Mouse (Mus musculus): ENCODE measurements around the gene Tmem130. TPM values are rescaled to one million over a fixed set of nuclear protein-coding genes. Genes with fewer than 3 reads are reported as not detected.

Tmem130 gene
- polyA plus RNA-seq, 1 experiment from 2014 or later, result 0.97 TPM

DNA sequence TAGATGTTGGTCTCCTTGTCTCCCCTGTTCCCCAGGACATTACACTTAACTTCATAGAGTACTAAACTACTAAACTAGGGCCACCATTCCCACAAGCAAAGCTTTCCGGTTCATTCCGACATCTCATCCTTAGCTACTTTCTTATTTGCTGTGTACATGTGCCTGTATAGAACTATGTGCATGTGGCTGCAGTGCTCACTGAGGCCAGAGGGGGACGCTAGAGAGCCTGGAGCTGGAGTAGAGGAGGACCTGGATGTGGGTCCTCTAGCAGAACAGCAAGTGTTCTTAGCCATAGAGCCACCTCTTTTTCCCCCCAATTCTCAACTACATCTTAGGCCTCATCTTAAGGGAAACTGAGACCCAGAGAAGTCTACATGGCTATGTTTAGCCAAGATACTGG, 36.1 kb downstream of the Tmem130 start:
- Histone ChIP-seq H3K36me3 (ENCODE audit: control insufficient read depth, insufficient read depth) (no peaks in the 10 kb centered on the region), H3K27ac (ENCODE audit: low read length) (no peak overlapping the region), H3K4me3 (ENCODE audit: low read length) (no peak overlapping the region), H3K9me3 (replicated peaks; ENCODE audit: control insufficient read depth, low read length) (no peaks in the 10 kb centered on the region), H3K4me1 (ENCODE audit: control insufficient read depth, insufficient read depth, low read length) (no peaks in the 10 kb centered on the region), H3K27me3 (ENCODE audit: control insufficient read depth, insufficient read depth, low read length) (0 out of 2 replicates have a peak, but pooled peaks cover 2% of the 10 kb centered on the region), H3K4me2 (ENCODE audit: low read depth, low read length) (no peak overlapping the region), H3K9ac (ENCODE audit: low read length) (no peak overlapping the region)
- 73% methylated on average over 3 of the region's 3 CpGs for WGBS
- ATAC-seq (replicated peaks; ENCODE audit: extremely low read depth, insufficient read depth, low FRiP score), result no peak

DNA sequence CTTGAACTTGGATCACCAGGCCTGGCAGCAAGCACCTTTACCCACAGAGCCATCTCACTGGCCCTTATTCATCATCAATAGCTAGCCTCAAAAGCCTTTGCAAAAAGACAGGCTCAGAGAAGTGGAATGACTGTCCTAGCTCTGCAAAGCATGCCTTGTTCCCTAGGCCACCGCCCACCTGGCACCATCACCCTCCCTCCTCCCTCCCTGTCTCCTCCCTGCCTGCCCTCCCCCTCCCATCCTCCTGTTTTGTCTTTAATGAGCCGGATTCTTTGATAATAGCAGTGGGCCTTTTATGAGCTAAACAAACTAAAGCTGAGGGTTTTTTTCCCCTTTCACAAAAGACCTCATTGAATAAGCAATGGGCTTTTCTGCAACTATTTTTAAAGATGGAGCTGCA, 36.7 kb downstream of the Tmem130 start:
- H3K9me3 ChIP-seq (replicated peaks; ENCODE audit: control insufficient read depth, low read length), result no peaks in the 10 kb centered on the region
- no peak overlapping the region for H3K4me3 ChIP-seq (ENCODE audit: low read length)
- H3K9ac ChIP-seq (ENCODE audit: low read length), result no peak overlapping the region
- no peak for ATAC-seq (replicated peaks; ENCODE audit: extremely low read depth, insufficient read depth, low FRiP score)
- 0 out of 2 replicates have a peak, but pooled peaks cover 2% of the 10 kb centered on the region for H3K27me3 ChIP-seq (ENCODE audit: control insufficient read depth, insufficient read depth, low read length)
- no peak overlapping the region for H3K4me2 ChIP-seq (ENCODE audit: low read depth, low read length)
- H3K36me3 ChIP-seq (ENCODE audit: control insufficient read depth, insufficient read depth), result no peaks in the 10 kb centered on the region
- 34% methylated on average over 2 of the region's 2 CpGs for whole genome bisulfite sequencing
- no peak overlapping the region for H3K27ac ChIP-seq (ENCODE audit: low read length)
- no peaks in the 10 kb centered on the region for H3K4me1 ChIP-seq (ENCODE audit: control insufficient read depth, insufficient read depth, low read length)

DNA sequence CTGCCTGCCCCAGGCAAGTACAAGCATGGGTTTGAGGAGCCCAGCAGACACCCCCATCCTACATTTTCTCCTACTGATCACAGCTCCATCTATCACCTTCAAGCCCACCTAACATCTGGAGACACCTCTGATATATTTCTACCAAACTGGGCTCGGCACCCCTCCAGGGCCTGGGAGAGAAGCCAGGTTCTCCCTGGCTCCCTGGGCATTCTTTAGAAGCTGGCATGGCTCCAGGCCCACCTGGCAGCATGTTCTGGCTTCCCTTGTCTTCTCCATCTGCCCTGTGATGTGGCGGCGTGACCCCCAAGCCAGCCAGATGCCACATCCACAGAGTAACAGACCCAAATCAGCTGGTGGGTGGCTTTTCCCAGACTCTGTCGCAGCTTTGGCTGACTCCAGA, 41.3 kb downstream of the Tmem130 start:
- Histone ChIP-seq H3K36me3 (ENCODE audit: control insufficient read depth, insufficient read depth) (no peaks in the 10 kb centered on the region), H3K4me2 (ENCODE audit: low read depth, low read length) (no peak overlapping the region), H3K27ac (ENCODE audit: low read length) (no peak overlapping the region), H3K27me3 (ENCODE audit: control insufficient read depth, insufficient read depth, low read length) (no peaks in the 10 kb centered on the region), H3K9me3 (replicated peaks; ENCODE audit: control insufficient read depth, low read length) (no peaks in the 10 kb centered on the region), H3K4me1 (ENCODE audit: control insufficient read depth, insufficient read depth, low read length) (no peaks in the 10 kb centered on the region), H3K9ac (ENCODE audit: low read length) (no peak overlapping the region), H3K4me3 (ENCODE audit: low read length) (no peak overlapping the region)
- no peak for ATAC-seq (replicated peaks; ENCODE audit: extremely low read depth, insufficient read depth, low FRiP score)
- WGBS, result 71% methylated on average over 4 of the region's 4 CpGs

DNA sequence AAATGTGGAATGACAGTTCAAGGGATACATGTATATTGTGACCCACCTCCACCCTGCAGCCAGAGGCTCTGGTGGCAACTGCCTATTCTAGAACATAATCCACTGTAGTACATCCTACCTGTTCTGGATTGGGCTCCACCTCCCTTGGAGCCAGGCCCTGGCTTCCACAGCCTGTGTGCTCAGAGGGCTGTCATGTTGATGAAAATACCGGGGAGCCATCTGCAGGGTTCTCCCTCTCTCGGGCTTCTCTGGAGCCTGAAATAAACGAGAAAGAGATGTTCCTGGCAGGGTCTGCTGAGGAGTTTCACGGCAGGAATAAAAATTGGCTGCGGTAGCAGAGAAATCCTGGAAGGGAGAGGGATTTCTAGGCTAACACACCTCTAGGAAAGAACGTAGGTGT, 41.8 kb downstream of the Tmem130 start:
- H3K9ac ChIP-seq (ENCODE audit: low read length), result no peak overlapping the region
- 61% methylated on average over 6 of the region's 6 CpGs for whole genome bisulfite sequencing
- no peak overlapping the region for H3K4me2 ChIP-seq (ENCODE audit: low read depth, low read length)
- H3K27ac ChIP-seq (ENCODE audit: low read length), result no peak overlapping the region
- H3K9me3 ChIP-seq (replicated peaks; ENCODE audit: control insufficient read depth, low read length), result no peaks in the 10 kb centered on the region
- no peaks in the 10 kb centered on the region for H3K4me1 ChIP-seq (ENCODE audit: control insufficient read depth, insufficient read depth, low read length)
- ATAC-seq (replicated peaks; ENCODE audit: extremely low read depth, insufficient read depth, low FRiP score), result no peak
- H3K27me3 ChIP-seq (ENCODE audit: control insufficient read depth, insufficient read depth, low read length), result no peaks in the 10 kb centered on the region
- H3K4me3 ChIP-seq (ENCODE audit: low read length), result no peak overlapping the region
- no peaks in the 10 kb centered on the region for H3K36me3 ChIP-seq (ENCODE audit: control insufficient read depth, insufficient read depth)

DNA sequence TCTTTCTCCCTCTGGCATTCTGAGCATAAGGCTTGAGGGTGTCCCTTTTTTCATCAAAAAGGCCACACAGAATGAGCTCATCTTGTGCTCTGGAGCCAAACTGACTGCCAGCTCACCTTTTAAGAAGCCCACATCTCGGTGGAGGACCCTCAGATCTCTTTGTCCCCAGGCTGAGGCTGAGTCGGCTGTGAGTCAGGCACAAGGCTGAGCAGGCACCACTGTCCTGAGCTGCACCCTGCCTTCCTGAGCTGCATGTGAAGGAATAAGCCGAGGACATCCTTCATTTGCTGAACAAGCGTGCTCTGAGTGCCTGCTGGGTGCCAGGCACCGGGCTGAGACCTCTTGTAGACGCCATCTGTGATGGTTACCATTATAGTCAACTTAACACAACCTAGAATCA, 44.4 kb downstream of the Tmem130 start:
- Histone ChIP-seq H3K4me2 (ENCODE audit: low read depth, low read length) (no peak overlapping the region), H3K4me3 (ENCODE audit: low read length) (no peak overlapping the region), H3K9ac (ENCODE audit: low read length) (no peak overlapping the region), H3K27me3 (ENCODE audit: control insufficient read depth, insufficient read depth, low read length) (no peaks in the 10 kb centered on the region), H3K27ac (ENCODE audit: low read length) (no peak overlapping the region), H3K36me3 (ENCODE audit: control insufficient read depth, insufficient read depth) (no peaks in the 10 kb centered on the region), H3K9me3 (replicated peaks; ENCODE audit: control insufficient read depth, low read length) (no peaks in the 10 kb centered on the region), H3K4me1 (ENCODE audit: control insufficient read depth, insufficient read depth, low read length) (no peaks in the 10 kb centered on the region)
- ATAC-seq (replicated peaks; ENCODE audit: extremely low read depth, insufficient read depth, low FRiP score), result no peak
- WGBS, result 65% methylated on average over 6 of the region's 6 CpGs

DNA sequence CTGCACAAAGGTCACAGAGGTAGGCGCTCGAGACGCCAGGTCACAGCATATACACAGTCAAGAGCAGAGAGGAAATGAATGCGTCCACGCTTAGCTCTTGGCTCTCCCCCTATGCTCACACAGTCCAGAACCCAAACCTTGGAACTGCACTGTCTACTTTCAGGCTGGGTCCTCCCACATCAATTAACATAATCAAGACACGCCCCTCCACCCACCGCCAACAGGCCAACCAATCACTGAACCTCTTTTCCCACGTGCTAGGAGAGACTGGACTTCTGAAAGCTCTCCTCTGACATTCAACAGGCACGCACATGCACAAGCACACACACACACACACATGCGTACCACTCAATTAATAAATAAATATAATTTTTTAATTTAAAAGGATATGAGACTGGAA, 48.2 kb downstream of the Tmem130 start:
- Histone ChIP-seq H3K9ac (ENCODE audit: low read length) (no peak overlapping the region), H3K4me1 (ENCODE audit: control insufficient read depth, insufficient read depth, low read length) (no peaks in the 10 kb centered on the region), H3K36me3 (ENCODE audit: control insufficient read depth, insufficient read depth) (no peaks in the 10 kb centered on the region), H3K27me3 (ENCODE audit: control insufficient read depth, insufficient read depth, low read length) (no peaks in the 10 kb centered on the region), H3K4me2 (ENCODE audit: low read depth, low read length) (no peak overlapping the region), H3K9me3 (replicated peaks; ENCODE audit: control insufficient read depth, low read length) (no peaks in the 10 kb centered on the region), H3K27ac (ENCODE audit: low read length) (no peak overlapping the region), H3K4me3 (ENCODE audit: low read length) (no peak overlapping the region)
- no peak for ATAC-seq (replicated peaks; ENCODE audit: extremely low read depth, insufficient read depth, low FRiP score)
- 78% methylated on average over 10 of the region's 10 CpGs for WGBS

DNA sequence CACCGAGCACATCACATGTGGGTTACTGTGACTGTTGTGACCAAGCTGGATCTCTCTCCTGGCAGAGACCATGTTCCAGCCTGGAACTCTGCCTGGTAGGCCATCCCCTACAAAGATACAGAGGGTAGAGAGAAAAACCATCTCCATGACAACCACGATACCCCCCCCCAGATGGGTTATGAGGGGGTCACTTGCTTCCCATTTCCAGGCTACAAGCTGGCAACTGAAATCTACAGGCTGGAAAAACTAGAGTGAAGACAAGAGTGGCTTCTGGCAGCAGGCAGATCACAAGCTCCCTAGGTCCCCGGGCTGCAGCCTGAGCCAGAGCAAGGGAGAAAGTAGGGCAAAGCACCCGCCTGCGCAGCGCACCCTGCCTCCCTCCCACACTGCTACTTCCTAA, 54.0 kb downstream of the Tmem130 start:
- ATAC-seq (replicated peaks; ENCODE audit: extremely low read depth, insufficient read depth, low FRiP score), result no peak
- WGBS, result 87% methylated on average over 6 of the region's 6 CpGs
- Histone ChIP-seq H3K4me1 (ENCODE audit: control insufficient read depth, insufficient read depth, low read length) (no peaks in the 10 kb centered on the region), H3K9ac (ENCODE audit: low read length) (no peak overlapping the region), H3K9me3 (replicated peaks; ENCODE audit: control insufficient read depth, low read length) (peaks cover 2% of the 10 kb centered on the region; the same call in 1 of the 2 replicates), H3K27me3 (ENCODE audit: control insufficient read depth, insufficient read depth, low read length) (no peaks in the 10 kb centered on the region), H3K4me3 (ENCODE audit: low read length) (no peak overlapping the region), H3K36me3 (ENCODE audit: control insufficient read depth, insufficient read depth) (no peaks in the 10 kb centered on the region), H3K4me2 (ENCODE audit: low read depth, low read length) (no peak overlapping the region), H3K27ac (ENCODE audit: low read length) (no peak overlapping the region)

DNA sequence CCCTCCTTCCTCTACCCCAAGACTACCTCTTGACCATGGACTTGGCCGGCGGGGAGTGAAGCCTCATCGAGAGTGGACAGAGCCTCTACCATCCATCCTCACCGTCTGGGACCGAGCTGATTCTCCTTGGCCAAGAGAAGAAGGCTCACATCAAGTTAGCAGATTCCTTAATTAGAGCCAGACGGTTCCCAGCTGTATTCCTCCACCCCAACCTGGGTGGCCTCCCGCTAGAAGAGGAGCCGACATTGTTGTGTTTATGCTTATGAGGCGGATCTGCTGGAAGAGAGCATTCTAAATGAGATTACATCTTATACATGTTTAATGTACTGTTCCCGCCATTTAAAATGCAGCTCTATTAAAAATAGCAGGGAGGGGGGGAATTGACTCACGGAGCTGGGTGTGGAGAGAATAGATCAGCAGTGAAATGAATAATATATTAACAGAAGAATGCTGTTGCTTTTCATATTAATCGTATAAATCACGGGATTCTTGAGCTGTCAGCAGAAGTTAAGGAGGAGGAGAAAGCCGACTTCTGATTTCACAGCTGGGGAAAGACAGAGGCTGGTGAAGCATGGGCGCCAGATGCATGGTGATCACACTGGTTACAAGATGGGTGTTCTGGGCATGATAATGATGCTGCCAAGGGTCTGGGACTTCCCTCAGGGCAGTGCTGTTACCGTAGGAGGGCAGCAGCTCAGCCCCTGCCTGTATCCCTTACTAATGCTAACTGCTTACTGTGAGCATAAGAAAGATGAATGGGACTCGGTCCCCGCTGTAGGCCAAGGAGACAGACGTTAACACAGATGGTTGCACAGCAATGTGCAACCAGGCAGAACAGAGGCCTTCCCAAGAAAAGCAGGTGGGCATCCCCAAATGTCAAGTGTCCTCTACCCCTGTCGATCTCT, 57.9 kb downstream of the Tmem130 start:
- no peak for ATAC-seq (replicated peaks; ENCODE audit: extremely low read depth, insufficient read depth, low FRiP score)
- H3K4me2 ChIP-seq (ENCODE audit: low read depth, low read length), result no peak overlapping the region

DNA sequence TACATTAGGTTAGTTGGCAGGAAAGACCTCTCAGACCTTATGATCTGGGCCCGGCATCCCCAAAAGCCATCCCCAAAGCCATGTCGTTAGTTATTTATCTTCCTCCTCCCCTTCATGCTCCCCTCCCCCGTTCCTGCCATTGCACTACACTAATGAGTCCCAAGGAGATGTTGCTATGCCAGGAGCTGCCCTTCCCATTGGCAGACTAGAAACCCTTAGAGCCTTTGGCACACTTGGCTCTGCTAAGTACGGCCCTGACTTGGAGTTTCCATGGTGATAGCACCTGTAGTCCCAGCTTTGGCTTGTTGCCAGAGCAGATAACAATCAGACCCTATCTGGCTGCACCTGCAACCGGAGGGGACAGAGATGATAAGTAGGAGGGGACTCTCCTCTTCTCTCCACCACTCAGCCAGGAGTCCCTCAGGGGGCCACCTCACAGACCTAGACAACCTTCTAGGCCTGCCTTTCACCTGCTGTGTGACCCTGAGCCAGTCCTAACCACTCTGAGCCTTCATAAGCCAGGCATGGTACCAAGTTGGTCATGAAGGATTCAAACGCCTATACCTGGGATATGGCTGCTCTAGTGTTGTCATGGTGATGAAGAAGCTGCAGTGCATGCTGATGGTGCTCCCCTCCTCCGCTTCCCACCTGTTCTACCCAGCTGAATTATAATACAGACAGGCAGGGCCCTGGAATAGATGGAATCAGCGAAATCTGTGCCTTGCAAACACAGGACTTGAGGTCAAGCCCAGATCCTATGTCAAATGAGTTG, 66.1 kb downstream of the Tmem130 start:
- WGBS, result 65% methylated on average over 8 of the region's 8 CpGs

More for the DNA sequence above, 57.9 kb downstream of the Tmem130 start:
- H3K4me3 ChIP-seq (ENCODE audit: low read length), result no peak overlapping the region
- H3K36me3 ChIP-seq (ENCODE audit: control insufficient read depth, insufficient read depth), result no peaks in the 10 kb centered on the region
- WGBS, result 71% methylated on average over 20 of the region's 20 CpGs
- H3K4me1 ChIP-seq (ENCODE audit: control insufficient read depth, insufficient read depth, low read length), result no peaks in the 10 kb centered on the region
- H3K27ac ChIP-seq (ENCODE audit: low read length), result no peak overlapping the region
- H3K9me3 ChIP-seq (replicated peaks; ENCODE audit: control insufficient read depth, low read length), result peaks cover 2% of the 10 kb centered on the region; the same call in 1 of the 2 replicates
- no peaks in the 10 kb centered on the region for H3K27me3 ChIP-seq (ENCODE audit: control insufficient read depth, insufficient read depth, low read length)
- no peak overlapping the region for H3K9ac ChIP-seq (ENCODE audit: low read length)

More for the DNA sequence above, 66.1 kb downstream of the Tmem130 start:
- H3K9me3 ChIP-seq (replicated peaks; ENCODE audit: control insufficient read depth, low read length), result no peaks in the 10 kb centered on the region
- H3K27me3 ChIP-seq (ENCODE audit: control insufficient read depth, insufficient read depth, low read length), result no peaks in the 10 kb centered on the region
- no peaks in the 10 kb centered on the region for H3K4me1 ChIP-seq (ENCODE audit: control insufficient read depth, insufficient read depth, low read length)
- no peaks in the 10 kb centered on the region for H3K36me3 ChIP-seq (ENCODE audit: control insufficient read depth, insufficient read depth)
- no peak for ATAC-seq (replicated peaks; ENCODE audit: extremely low read depth, insufficient read depth, low FRiP score)
- H3K4me2 ChIP-seq (ENCODE audit: low read depth, low read length), result no peak overlapping the region
- H3K4me3 ChIP-seq (ENCODE audit: low read length), result no peak overlapping the region
- no peak overlapping the region for H3K27ac ChIP-seq (ENCODE audit: low read length)
- no peak overlapping the region for H3K9ac ChIP-seq (ENCODE audit: low read length)

Data from heart, embryonic 16.5 days (tissue).